Mouse (Mus musculus): ENCODE measurements at regions not wholly inside any gene's neighbourhood (a gene's known extent, or its start where the extent isn't known, plus 50 kb on each side); places are given as distances from the start of the nearest gene placed in this dataset.

- 92% methylated on average over 4 of the region's 4 CpGs for WGBS
- Histone ChIP-seq H3K4me3 (no peak overlapping the region), H3K4me2 (no peak overlapping the region), H3K9ac (no peak overlapping the region), H3K27me3 (replicated peaks) (no peaks in the 10 kb centered on the region), H3K4me1 (no peaks in the 10 kb centered on the region), H3K27ac (no peak overlapping the region), H3K36me3 (replicated peaks) (no peaks in the 10 kb centered on the region), H3K9me3 (no peaks in the 10 kb centered on the region)
- ATAC-seq (replicated peaks): no peak
These were observed 123.7 kb upstream of the Syt1 start for GRCm38 (mm10) chr10:109134521-109134920.

GRCm38 (mm10) chr10:109132091-109132573, 121.3 kb upstream of the Syt1 start:
- ATAC-seq (replicated peaks): no peak
- Histone ChIP-seq H3K4me2 (no peak overlapping the region), H3K27ac (no peak overlapping the region)

GRCm38 (mm10) chr10:109129552-109130110, 118.8 kb upstream of the Syt1 start:
- Histone ChIP-seq H3K9ac (no peak overlapping the region), H3K4me2 (no peak overlapping the region), H3K27ac (no peak overlapping the region), H3K9me3 (no peaks in the 10 kb centered on the region), H3K4me3 (no peak overlapping the region), H3K27me3 (replicated peaks) (no peaks in the 10 kb centered on the region), H3K36me3 (replicated peaks) (no peaks in the 10 kb centered on the region), H3K4me1 (no peaks in the 10 kb centered on the region)
- no peak for ATAC-seq (replicated peaks)
- 88% methylated on average over 1 of the region's 1 CpGs for WGBS

More at GRCm38 (mm10) chr10:109132091-109132573, 121.3 kb upstream of the Syt1 start:
- Histone ChIP-seq H3K4me1 (no peaks in the 10 kb centered on the region), H3K4me3 (no peak overlapping the region), H3K27me3 (replicated peaks) (no peaks in the 10 kb centered on the region), H3K9me3 (no peaks in the 10 kb centered on the region), H3K36me3 (replicated peaks) (no peaks in the 10 kb centered on the region), H3K9ac (no peak overlapping the region)
- WGBS: 58% methylated on average over 8 of the region's 8 CpGs

- no peak overlapping the region for H3K27ac ChIP-seq
- H3K27me3 ChIP-seq (replicated peaks): no peaks in the 10 kb centered on the region
- H3K9ac ChIP-seq: no peak overlapping the region
- H3K4me2 ChIP-seq: no peak overlapping the region
- no peak for ATAC-seq (replicated peaks)
- H3K4me1 ChIP-seq: no peaks in the 10 kb centered on the region
- no peak overlapping the region for H3K4me3 ChIP-seq
- H3K36me3 ChIP-seq (replicated peaks): no peaks in the 10 kb centered on the region
- WGBS: 93% methylated on average over 3 of the region's 3 CpGs
- no peaks in the 10 kb centered on the region for H3K9me3 ChIP-seq
These were observed 118.3 kb upstream of the Syt1 start for GRCm38 (mm10) chr10:109129068-109129467.

GRCm38 (mm10) chr10:109126699-109127098, 115.9 kb upstream of the Syt1 start:
- H3K4me3 ChIP-seq: no peak overlapping the region
- no peaks in the 10 kb centered on the region for H3K27me3 ChIP-seq (replicated peaks)
- no peaks in the 10 kb centered on the region for H3K9me3 ChIP-seq
- 95% methylated on average over 2 of the region's 2 CpGs for WGBS
- no peak overlapping the region for H3K27ac ChIP-seq
- no peaks in the 10 kb centered on the region for H3K4me1 ChIP-seq
- H3K9ac ChIP-seq: no peak overlapping the region
- no peak for ATAC-seq (replicated peaks)
- no peaks in the 10 kb centered on the region for H3K36me3 ChIP-seq (replicated peaks)
- H3K4me2 ChIP-seq: no peak overlapping the region

- ATAC-seq (replicated peaks): no peak
- no peaks in the 10 kb centered on the region for H3K4me1 ChIP-seq
- no peak overlapping the region for H3K4me3 ChIP-seq
- H3K36me3 ChIP-seq (replicated peaks): no peaks in the 10 kb centered on the region
- no peak overlapping the region for H3K4me2 ChIP-seq
- H3K9ac ChIP-seq: no peak overlapping the region
- no peaks in the 10 kb centered on the region for H3K9me3 ChIP-seq
- no peak overlapping the region for H3K27ac ChIP-seq
- H3K27me3 ChIP-seq (replicated peaks): no peaks in the 10 kb centered on the region
- 94% methylated on average over 5 of the region's 5 CpGs for WGBS
These were observed 106.4 kb upstream of the Syt1 start for GRCm38 (mm10) chr10:109117143-109117542.

- ATAC-seq (replicated peaks): no peak
- no peak overlapping the region for H3K9ac ChIP-seq
- no peak overlapping the region for H3K4me2 ChIP-seq
- H3K27me3 ChIP-seq (replicated peaks): no peaks in the 10 kb centered on the region
- H3K27ac ChIP-seq: no peak overlapping the region
- no peaks in the 10 kb centered on the region for H3K4me1 ChIP-seq
- no peak overlapping the region for H3K4me3 ChIP-seq
- H3K9me3 ChIP-seq: no peaks in the 10 kb centered on the region
- no peaks in the 10 kb centered on the region for H3K36me3 ChIP-seq (replicated peaks)
- WGBS: 88% methylated on average over 4 of the region's 4 CpGs
These were observed 104.3 kb upstream of the Syt1 start for GRCm38 (mm10) chr10:109115013-109115627.

- ATAC-seq (replicated peaks): no peak
- Histone ChIP-seq H3K9ac (no peak overlapping the region), H3K4me3 (no peak overlapping the region), H3K4me1 (no peaks in the 10 kb centered on the region), H3K9me3 (no peaks in the 10 kb centered on the region), H3K27ac (no peak overlapping the region), H3K27me3 (replicated peaks) (no peaks in the 10 kb centered on the region), H3K36me3 (replicated peaks) (no peaks in the 10 kb centered on the region), H3K4me2 (no peak overlapping the region)
- 86% methylated on average over 2 of the region's 2 CpGs for WGBS
These were observed 95.0 kb upstream of the Syt1 start for GRCm38 (mm10) chr10:109105781-109106180.

GRCm38 (mm10) chr10:109092219-109092618, 81.4 kb upstream of the Syt1 start:
- Histone ChIP-seq H3K4me3 (no peak overlapping the region), H3K4me1 (no peaks in the 10 kb centered on the region), H3K27me3 (replicated peaks) (no peaks in the 10 kb centered on the region), H3K9ac (no peak overlapping the region), H3K27ac (no peak overlapping the region), H3K9me3 (no peaks in the 10 kb centered on the region), H3K4me2 (no peak overlapping the region), H3K36me3 (replicated peaks) (no peaks in the 10 kb centered on the region)
- WGBS: 79% methylated on average over 4 of the region's 4 CpGs
- no peak for ATAC-seq (replicated peaks)

- WGBS: 17% methylated on average over 7 of the region's 7 CpGs
- H3K4me2 ChIP-seq: no peak overlapping the region
- ATAC-seq (replicated peaks): no peak
- H3K27me3 ChIP-seq (replicated peaks): no peaks in the 10 kb centered on the region
- peaks cover 7% of the 10 kb centered on the region; the same call in 1 of the 2 replicates for H3K4me1 ChIP-seq
- H3K9ac ChIP-seq: no peak overlapping the region
- no peak overlapping the region for H3K27ac ChIP-seq
- H3K4me3 ChIP-seq: no peak overlapping the region
- no peaks in the 10 kb centered on the region for H3K36me3 ChIP-seq (replicated peaks)
- H3K9me3 ChIP-seq: no peaks in the 10 kb centered on the region
These were observed 69.0 kb upstream of the Syt1 start for GRCm38 (mm10) chr10:109079773-109080172.

GRCm38 (mm10) chr10:109074218-109074617, 63.4 kb upstream of the Syt1 start:
- WGBS: 82% methylated on average over 7 of the region's 7 CpGs
- Histone ChIP-seq H3K36me3 (replicated peaks) (no peaks in the 10 kb centered on the region), H3K9me3 (no peaks in the 10 kb centered on the region), H3K27me3 (replicated peaks) (no peaks in the 10 kb centered on the region), H3K4me2 (no peak overlapping the region), H3K9ac (no peak overlapping the region), H3K27ac (no peak overlapping the region), H3K4me3 (no peak overlapping the region), H3K4me1 (no peaks in the 10 kb centered on the region)
- no peak for ATAC-seq (replicated peaks)
